Mouse (Mus musculus): Measurements from ENCODE around the gene Rdh9. TPM values are rescaled to one million over a fixed set of nuclear protein-coding genes. Genes with fewer than 3 reads are reported as not detected.
"Not testable (repeated sequence)": the region's sequence is repeated elsewhere in the genome, so short reads cannot be mapped to it uniquely, and the experiment has no call there.

Gene Rdh9
- total RNA-seq, 1 experiment from 2014 or later = not detected

DNA sequence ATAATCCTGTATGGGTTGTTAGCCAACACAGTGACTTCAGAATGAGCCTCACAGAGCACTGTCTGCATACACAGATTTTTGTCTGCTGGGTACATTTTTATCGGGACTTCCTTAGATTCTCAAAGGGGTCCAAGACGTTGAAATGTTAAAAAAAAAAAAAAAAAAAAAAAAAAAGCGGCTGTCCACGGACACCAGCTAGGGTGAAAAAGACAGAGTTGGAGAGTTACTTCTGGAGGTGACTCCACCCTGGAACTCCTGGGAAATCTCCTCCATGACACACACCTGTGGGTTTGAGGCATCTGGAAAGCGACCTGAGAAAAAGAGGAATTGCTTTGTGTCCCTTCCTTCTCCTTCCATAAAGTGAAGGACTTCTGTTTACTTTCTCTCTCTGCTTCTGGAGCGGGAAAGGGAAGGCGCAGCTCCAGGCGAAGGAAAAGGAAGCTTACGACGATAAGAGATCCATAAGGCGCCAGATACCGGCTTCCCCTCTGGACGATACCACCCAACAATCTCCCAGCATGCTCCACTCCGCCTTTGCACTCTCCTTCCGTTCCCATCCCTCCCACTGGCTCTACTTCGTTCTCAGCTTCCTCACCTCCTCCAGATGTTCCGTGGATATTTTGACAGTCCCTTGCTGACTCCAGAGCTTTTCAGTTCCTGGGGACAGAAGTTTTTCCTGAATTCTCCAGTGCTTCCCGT is 20.3 kb upstream of the Rdh9 start:
- DNase-seq = no peak

DNA sequence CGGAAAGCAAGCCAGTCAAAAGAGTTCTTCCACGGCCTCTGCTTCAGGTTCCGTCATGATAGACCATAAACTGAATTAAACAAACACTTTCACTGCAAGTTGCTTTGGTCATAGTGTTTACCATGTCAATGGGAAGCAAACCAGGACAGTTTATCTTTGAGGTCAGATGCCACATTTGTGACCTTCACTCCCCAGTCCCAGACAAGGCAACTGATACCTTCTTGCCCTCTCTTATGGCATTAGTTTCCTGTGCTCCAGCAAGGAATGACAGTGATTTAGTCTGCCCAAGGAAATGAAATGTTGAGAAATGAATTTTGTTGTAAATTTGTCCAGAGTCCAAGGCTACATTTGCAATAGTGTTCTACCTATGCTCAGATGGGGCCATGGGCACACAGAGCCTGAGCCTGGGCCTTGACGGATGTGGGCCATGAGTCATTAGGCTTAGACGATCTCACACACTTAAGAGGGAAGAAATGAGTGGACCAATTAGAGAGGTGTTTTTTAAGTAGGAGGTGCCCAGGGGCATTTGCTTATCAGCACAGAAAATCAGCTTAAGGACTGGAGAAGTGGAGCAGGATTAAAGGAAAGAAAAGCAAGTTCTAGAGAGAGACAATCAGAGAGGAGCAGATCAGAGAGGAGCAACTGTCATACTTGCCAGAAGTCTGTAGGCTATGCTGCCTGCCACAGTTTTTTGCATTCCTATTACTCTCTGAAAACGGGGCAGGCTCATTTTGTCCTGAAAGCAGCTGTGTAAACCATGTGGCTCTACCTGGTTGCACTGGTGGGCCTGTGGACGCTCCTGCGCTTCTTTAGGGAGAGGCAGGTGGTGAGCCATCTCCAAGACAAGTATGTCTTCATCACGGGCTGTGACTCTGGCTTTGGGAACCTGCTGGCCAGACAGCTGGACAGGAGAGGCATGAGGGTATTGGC is 16.7 kb upstream of the Rdh9 start, which contains the start of the genes Rdh1 and Rdh16f1:
TSS of gene Rdh1 (plus strand) at position 541 of the 930 bp plus-strand sequence.
TSS of gene Rdh16f1 (plus strand) at position 607 of the 930 bp plus-strand sequence.
- no peak for DNase-seq

DNA sequence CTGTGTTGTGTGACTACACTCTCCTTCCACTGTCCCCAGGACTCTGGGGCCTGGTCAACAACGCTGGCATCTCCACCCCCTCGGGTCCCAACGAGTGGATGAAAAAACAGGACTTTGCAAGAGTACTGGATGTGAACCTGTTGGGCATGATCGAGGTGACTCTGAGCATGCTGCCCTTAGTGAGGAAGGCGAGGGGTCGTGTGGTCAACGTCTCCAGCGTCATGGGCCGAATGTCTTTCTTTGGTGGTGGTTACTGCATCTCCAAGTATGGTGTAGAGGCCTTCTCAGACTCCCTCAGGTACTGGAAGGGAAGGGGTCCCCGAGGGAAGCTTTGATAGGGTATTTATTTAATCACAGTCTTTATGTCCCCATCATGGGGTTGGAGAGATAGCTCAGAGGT is 13.3 kb upstream of the Rdh9 start:
- DNase-seq = not testable (repeated sequence)

DNA sequence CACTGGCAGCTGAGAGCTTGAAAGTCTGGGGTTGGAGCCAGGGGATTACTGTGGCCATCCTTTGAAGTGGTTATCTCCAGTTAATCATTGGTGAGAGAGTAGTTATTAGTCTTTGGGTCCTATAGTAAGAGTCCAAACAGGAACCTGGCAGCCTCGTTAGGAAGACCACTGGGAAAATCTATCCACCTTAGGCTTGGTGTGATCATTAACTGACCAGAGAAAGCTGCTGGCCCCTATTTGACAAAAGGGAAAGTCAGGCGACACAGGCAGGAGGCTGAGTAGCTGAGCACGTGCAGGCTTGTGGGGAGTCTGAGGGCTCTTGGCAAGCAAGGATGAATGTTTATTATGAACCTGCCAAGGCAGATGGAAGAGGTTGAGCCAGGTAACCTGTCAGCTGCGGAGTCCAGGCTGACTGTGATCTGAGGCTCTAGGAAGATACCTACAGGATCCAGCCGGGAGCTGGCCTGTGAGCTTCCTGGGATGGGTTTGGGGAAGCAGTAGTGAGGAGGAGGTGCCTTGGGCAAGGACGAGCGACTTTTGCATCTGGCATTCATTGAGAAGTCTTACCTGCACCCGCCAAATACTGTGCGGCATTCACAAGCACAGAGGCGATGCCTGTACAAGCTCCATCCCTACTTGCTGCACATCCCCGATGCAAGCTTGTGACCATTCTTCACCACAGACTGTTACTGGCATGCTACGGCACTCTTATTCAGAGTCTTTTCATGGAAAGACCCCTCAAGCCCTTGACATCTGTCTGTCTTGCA is 12.1 kb upstream of the Rdh9 start:
- DNase-seq = no peak

DNA sequence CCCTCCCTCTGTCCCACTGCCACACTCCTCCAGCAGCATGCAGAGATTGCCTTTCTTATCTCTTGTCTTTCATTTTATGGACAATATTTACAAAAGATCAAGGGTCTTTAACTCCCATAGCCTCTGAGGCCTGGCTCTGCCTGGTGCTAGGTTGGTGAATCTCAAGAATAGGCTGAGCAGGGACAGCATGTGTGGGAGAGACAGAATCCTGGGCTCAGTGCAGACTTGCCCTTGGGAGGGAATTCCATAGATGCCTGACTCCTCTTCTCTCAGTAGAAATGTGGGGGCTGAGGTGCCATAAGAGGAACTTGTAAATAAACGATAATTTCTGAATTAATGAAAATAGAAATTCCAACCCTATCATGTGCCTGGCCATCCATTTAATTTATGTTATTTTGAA is 9.6 kb upstream of the Rdh9 start:
- no peak for DNase-seq

DNA sequence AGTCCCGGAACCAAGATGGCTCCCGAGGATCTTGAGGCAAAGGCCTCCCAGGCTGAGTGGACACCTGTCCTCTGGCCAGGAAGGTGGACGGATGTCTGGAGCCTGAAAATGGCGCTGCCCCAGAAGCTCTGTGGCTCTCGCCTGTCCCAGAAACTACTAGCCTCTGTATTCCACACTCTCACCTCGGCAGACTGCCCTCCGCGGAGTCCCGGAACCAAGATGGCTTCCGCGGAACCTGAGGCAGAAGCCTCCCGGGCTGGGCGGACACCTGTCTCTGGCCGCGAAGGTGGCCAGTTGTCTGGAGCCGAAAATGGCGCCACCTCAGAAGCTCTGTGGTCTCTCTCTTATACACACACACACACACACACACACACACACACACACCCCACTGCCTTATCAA is 6.1 kb downstream of the Rdh9 start:
- not testable (repeated sequence) for DNase-seq

DNA sequence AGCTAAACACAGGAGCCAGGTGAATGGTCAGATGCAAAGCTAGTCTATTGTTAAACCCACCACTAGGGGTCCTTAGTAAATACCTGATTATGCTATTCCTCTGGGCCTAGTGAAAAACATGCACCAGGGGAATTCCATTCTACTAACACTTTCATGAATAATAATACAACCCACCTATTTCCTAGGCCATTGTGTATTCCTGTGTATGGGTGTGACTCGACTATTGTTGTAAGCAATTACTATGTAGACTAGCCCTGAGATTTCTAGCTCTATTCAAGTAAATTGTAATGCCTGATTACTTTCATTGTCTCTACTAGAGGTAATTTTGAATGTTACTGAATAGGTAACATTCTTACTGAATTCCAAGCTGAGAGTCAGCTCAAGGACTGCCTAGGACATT is 9.2 kb downstream of the Rdh9 start:
- DNase-seq = not testable (repeated sequence)

DNA sequence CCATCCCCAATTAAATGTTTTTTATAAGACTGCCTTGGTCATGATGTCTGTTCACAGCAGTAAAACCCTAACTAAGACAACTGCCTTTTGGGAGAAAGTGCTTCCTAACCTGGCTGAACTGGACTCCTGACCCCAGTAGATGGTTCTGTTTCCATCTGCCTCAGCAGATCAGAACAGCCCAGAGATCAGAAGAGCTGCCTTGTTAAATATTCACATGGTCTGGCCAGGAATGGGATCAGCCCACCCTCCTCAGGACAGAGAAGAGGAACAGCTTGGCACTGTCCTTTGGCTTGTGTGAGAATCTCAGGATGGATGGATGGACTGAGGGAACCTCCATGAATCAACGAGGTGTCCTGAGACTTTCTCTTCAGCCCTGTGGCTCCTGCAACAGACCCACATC is 23.1 kb downstream of the Rdh9 start:
- DNase-seq = no peak

DNA sequence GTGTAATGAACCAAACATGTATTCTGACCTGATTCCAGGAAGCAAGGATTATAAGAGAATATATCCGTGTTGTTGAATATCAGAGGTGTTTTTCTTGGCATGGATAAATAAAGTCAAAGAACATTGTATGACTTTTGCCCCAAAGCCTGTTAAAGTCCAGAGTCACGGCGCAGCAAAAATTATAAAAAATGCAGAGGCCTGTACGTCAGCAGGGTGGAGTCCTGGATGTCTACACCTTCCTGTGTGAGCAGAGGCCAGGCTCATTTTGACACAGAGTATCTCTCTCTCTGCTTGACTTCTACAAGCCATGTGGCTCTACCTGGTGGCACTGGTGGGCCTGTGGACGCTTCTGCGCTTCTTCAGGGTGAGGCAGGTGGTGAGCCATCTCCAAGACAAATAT is 24.7 kb downstream of the Rdh9 start, which contains the start of gene Rdh16:
TSS of gene Rdh16 (plus strand) at position 262 of the 400 bp plus-strand sequence.
- no peak for DNase-seq

DNA sequence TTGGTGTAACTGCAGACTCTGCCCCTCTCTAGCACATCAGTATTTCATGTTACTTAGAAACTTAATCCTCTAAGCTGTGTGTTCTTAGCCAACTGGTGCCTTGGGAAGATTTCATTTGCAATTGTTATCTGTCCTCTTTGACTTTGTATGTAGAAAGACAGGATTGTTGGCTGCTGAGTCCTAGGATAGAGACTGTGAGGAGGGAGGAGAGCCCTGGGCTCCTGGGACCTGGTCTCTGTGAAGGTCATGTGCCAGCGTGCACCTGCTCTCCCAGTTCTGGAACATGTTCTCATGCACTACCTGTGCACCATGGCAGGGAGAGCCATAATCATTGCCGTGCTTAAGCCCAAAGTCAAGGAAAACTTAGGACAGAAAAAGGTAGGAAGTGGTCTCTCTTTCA is 25.4 kb downstream of the Rdh9 start:
- DNase-seq = no peak

DNA sequence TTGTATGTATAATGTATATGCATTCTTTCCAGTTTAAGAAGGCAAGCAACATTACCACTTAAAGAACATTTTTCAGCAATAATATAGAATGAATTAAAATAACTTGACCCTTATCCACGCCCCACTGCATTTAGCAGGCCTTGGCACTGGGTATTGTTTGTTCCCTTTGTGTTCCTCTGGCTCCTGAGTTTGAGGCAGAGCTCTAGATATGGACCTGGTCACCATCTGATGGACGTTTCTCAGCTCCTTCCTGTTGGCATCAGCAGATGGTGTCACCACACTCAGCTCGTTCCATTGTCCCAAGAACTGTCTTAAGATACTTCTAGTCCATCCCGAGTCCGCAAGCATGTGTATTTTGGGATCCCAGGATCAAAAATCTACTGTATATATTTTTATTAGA is 26.1 kb downstream of the Rdh9 start:
- DNase-seq = no peak

DNA sequence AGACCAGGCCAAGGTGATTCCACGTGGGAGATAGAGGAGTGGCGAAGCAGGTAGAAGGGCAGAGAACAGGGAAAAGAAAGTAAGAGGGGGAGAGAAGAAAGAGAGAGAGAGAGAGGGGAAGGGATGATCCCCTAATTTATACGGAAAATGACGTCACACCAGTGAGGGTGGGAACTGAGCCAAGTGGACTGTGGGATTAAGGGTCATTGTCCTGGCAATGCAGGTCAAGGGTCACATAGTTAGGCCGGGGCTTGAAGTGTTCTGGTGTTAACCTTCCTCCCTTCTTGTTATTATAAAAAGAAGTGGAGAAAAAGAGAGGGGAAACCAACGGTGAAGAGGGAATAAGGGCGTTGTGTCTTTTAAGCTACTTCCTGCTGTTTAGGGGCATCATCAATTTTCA is 28.2 kb downstream of the Rdh9 start:
- DNase-seq = no peak

DNA sequence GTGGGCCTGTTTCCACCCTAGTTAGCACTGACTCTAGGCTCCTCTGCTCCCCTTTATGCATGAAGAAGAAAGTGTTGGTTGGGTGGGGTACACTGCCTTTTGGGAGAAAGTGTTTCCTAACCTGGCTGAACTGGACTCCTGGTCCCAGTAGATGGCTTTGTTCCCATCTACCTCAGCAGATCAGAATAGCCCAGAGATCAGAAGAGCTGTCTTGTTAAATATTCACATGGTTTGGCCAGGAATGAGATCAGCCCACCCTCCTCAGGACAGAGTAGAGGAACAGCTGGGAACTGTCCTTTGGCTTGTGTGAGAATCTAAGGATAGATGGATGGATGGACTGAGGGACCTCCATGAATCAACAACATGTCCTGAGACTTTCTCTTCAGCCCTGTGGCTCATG is 39.7 kb downstream of the Rdh9 start:
- no peak for DNase-seq

DNA sequence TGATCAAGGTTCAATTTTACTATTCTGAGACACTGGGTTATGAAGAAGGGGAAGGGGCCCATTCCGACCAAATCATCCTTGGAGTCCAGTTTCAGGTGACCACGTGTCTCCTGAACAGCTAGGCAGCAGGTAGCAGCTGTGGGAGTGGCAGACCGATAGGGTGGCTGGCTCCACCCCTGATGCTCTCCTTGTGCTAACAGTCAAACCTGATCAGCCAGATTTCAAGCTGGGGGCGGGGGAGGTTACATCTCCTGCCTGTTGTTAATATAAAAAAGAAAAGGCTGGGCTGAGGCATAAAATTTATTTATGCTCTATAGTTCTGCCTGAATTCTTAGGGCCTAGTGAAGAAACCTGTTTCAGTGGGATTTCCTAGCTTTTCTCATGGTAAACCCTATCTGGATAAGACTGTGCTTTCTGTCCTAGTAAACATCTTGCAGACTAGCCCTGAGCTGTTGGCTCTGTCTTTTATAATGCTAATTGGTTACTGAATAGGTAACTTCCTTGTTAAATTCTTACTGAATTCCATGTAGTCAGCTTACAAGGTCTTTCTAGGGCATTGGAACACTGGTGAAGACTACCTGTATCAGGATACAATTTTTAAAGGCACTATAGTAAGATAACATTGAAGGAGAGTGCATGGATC is 41.2 kb downstream of the Rdh9 start:
- DNase-seq = not testable (repeated sequence)

DNA sequence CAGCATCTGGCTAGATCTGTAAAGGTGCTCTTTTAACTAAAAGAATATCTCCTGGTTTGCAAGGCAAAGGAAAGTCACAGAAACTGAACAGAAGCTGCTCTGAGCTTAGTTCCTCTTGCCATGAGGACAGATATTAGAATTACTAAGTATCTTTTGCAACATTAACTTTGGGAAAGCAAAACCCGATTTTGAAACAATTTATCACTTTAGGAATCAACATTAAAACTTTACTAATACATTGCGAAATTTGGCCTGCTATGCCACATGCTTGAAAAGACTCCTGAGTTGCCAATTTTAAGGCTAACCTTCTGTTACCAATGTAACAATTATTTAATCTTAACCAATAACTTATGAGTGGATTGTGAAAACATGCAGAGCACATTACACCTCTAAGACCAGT is 45.6 kb downstream of the Rdh9 start:
- DNase-seq = not testable (repeated sequence)

DNA sequence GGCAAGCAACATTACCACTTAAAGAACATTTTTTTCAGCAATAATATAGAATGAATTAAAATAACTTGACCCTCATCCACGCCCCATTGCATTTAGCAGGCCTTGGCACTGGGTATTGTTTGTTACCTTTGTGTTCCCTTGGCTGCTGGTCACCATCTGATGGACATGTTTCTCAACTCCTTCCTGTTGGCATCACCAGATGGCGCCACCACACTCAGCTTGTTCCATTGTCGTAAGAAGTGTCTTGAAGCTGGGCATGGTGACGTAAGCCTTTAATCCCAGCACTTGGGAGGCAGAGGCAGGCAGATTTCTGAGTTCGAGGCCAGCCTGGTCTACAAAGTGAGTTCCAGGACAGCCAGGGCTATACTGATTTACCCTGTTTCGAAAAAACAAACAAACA is 49.2 kb downstream of the Rdh9 start:
- peak; percentile 25 for DNase-seq

DNA sequence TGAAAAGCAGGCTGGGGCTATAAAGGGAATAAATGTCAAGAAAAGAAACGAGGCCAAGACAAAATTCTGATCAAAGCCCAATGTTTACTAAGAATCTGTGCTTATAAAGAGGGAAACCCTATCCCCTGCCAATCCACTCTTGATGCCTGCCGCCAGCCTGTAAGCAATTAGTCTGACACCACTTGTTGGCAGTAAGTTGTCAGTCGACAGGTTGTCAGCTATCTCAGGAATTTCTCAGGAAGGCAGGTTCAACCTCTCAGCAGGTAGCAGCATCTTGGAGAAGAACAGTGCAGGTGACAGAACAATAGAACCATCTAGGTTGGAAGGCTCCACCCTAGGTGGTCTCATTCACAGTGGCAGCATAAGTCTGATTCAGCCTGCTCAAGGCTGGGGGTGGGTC is 52.9 kb downstream of the Rdh9 start:
- no peak for DNase-seq

DNA sequence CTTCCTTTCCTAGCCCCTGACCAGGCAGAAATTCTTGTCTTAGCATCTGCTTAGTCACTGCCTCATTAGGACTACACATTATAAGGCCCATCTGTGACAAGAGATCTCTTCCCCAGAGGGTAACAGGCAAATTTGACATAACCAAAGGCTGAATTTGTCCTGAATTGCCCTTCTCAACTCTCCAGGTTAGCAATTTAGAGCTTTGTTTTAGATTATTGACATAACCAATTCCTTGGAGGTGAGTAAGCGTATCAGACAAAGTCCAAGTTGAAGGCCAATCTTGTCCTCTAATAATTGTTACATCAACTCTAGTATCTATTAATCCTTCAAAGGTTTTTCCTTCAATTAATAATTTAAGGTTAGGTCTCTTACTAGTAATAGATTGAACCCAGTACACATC is 58.0 kb downstream of the Rdh9 start:
- not testable (repeated sequence) for DNase-seq

DNA sequence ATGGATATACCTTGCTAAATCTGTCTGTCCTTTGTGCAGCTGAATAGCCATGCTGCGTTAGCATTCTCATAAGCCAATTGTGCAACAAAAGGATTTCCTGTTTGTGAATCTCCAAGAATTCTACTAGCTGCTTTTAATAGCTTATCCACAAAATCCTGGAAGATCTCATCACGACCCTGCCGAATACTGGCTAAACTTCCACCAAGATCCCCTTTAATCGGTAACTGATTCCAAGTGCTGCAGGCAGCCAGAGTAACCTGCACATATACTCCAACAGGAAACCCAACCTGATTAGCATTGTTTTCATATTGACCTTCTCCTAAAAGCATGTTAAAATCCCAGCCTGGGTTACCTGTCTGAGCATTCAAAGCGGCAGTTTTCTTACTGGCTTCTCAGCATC is 59.1 kb downstream of the Rdh9 start:
- no peak for DNase-seq

DNA sequence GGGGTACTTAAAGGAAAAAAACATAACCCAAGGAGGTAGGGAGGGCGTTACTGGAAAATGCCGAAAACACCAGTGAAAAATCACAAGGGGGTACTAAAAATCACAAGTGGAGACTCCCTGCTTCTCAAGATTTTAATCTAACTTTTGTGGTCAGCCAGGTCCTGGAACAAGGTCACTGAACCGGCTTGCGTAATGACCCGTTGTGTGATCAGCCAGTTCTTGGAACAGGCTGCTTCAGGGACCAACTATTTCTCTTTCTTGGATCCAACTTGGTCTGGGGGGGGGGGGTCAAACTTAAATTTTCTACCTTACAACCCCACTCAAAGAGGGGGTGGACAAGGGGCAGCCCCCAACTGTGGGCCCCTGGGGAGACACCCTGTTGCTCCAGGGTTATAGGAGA is 61.6 kb downstream of the Rdh9 start:
- peak; percentile 33 for DNase-seq

DNA sequence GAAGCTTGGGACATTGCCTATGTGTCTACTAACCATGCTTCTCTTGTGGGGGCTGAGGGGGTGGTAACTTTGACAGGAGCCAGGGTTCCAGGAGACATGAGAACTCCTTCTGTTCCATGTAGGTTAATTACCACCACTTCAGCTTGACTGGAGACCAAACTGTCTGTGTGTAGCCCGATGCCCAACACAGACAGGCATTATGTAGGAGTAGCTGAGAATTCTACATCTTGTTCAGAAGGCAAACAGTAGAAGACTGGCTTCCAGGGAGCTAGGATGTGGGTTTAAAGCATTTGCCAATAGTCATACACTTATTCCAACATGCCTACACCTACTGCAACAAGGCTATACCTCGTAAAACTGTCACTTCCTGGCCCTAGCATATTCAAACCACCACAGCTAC is 62.4 kb downstream of the Rdh9 start:
- no peak for DNase-seq

DNA sequence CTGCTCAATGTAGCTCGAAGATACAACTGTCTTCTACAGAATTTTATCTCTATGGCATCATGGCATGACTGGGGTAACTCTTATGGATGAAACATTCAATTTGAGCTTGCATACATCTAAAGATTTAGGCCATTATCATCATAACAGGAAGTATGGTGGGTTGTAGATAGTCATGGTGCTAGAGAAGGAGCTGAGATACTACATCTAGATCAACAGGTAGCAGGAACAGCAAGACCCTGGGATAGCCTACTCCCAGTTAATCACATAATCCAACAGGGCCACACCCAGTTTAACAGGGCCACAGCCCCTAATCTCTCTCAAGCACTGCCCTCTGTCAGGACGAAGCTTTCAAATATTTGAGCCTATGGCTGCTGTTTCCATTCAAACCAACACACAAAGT is 64.6 kb downstream of the Rdh9 start:
- DNase-seq = no peak
